Mouse (Mus musculus) left cerebral cortex, postnatal 10 days (tissue): Measurements from ENCODE around the gene Poc1b. TPM values are rescaled to one million over a fixed set of nuclear protein-coding genes. Genes with fewer than 3 reads are reported as not detected.

ENCODE experiments used
- DNase-seq, 2 experiments: peaks; one replicate each; pipeline ENCODE4 v3.0.0; 2021 to 2022; ENCODE audit warnings: low spot score in 2 of 2, mixed read lengths in 1 of 2; ENCODE audit errors: extremely low spot score in 1 of 2
- intact Hi-C: fragments of 180-260 bp; cut with DNase I; formaldehyde crosslinking; loops from one replicate; pipeline ENCODE4 v1.15.1; 2025
- total RNA-seq, 2 experiments: library from RNA; stranded (reverse); gene quantifications; 2 replicates each; pipeline ENCODE4 v1.2.3; 2021

The Poc1b gene
- total RNA-seq, 2 experiments from 2014 or later, result 6.6 to 8.2 TPM

- intact Hi-C loops, result no loop called here
- no peak for DNase-seq
Measured at GRCm38 (mm10) chr10:99235081-99235480, 128.2 kb downstream of the Poc1b start.

GRCm38 (mm10) chr10:99237205-99237832, 130.5 kb downstream of the Poc1b start:
- DNase-seq, result no peak
- intact Hi-C loops, result no loop called here

DNA sequence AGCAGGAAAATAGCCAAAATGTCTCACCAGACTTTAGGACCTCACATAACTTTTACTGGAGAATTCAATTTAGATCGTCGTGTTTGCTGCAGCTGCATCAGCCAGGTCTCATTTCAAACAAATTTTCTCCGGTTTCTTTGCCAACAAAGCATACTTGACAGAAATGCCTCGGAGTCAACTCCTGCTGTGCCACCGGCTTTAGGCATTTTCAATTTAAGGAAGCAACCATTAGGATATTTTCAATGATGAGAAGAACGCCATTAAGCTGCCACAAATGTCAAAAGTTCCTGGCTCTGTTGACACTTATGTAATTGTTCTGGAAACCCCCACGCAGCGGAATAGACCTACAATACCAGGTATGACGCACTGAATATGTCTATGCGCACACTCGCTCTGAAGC, 131.7 kb downstream of the Poc1b start:
- intact Hi-C loops, result no loop called here
- DNase-seq, result no peak

DNA sequence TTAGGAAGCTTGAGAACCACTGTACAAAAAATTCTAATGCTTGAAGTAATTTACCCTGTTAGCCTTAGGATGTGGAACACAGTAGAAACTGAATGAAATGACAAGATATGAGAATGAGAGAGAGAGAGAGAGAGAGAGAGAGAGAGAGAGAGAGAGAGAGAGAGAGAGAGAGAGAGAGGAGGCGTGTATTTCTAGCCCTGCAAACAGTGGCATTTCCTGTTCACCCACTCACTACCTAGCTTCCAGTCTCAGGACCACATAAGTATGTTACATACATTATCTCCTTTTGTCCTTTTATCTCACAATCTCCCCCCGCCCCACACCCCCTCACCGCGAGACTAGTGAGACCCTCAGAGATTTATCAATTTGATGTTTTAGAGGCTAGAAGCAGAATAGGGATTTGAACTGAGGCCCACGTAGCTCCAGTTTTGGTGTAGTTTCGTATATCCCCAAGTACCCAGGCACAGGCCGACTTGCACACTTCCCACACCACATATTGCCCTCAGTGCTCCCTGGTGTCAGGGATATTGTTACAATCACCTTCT, 134.5 kb downstream of the Poc1b start:
- intact Hi-C loops, result no loop called here
- DNase-seq, result no peak

- intact Hi-C loops, result no loop called here
- DNase-seq, result no peak
Measured at GRCm38 (mm10) chr10:99241829-99242711, 135.2 kb downstream of the Poc1b start.

- intact Hi-C loops, result no loop called here
- DNase-seq, result no peak
Measured at GRCm38 (mm10) chr10:99242721-99243120, 135.9 kb downstream of the Poc1b start.

GRCm38 (mm10) chr10:99243907-99244489, 137.2 kb downstream of the Poc1b start:
- intact Hi-C loops, result no loop called here
- no peak for DNase-seq

DNA sequence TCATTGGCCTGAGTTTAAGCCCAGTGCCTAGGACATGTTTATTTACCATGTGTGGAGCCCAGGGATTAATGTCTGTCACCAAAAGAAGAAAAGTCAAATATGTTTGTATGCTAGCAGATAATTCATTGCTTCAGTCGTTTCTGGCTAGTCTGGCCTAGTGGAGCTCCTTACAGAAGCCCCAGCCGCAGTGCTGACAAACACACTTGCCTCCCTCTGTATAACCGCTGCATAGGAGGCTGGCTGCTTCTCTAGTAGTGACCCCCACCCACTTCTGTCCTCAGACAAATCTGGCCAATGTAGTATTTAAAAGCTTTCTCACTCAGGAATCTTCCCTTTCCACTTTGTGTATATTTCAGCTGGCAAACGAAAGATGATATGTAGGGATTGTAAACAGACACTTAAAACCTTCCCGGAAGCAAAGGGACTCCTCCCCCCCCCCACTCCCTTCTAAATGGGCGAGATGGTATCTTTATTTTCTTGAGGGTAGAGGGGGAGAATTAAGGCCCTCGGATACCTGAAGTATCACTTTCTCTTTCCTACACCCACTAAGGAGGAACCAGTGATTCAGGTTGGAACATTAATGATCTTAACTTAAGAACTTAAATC, 137.9 kb downstream of the Poc1b start:
- intact Hi-C loops, result no loop called here
- DNase-seq, result no peak

DNA sequence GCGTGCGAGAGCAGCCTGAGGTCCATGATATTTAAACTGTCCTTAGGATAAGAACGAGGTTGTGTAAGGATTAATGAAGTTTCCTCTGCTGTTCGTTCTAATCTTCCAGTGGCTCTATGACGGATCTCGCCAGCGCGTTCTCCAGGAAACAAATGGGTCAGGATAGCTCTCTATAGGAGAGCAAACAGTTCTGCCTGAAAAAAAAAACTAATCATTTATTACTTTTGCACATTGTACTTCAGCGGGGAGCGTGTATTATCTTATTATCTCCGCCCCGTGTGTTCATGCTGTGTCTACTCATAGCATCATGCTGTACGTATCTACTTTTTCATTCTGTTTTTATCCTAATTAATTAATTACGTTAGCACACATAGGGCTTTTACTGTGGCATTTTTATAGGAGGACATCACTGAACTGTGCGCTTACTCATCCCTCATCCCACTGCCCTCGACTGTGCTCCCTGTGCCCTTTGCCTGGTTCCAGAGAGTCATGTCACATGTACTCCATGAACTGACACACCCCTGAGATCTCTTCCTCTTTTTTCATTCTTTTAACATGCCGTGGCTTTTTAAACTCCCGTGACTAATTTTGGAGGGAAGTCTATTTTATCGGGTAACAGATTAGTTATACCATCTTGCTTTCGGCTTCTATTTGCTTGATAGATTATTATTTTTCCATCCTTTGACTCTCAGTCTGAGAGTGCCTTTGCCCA, 140.1 kb downstream of the Poc1b start:
- intact Hi-C loops, result no loop called here
- DNase-seq, result no peak

Other genes starting within 250 kb of the Poc1b start
- 100 to 1,000 TPM; 655 to 659 TPM for gene Atp2b1, start 192.6 kb upstream of the Poc1b start, total RNA-seq
- gene Galnt4, start 1.1 kb downstream of the Poc1b start, total RNA-seq, result 1 to 10 TPM; 3.4 to 3.8 TPM
- gene Phxr2, start 19.3 kb downstream of the Poc1b start, total RNA-seq, result not detected
- gene Dusp6, start 156.2 kb downstream of the Poc1b start, total RNA-seq, result 10 to 100 TPM; 68.8 to 72.4 TPM